Mouse (Mus musculus) thymus, adult 2 months (tissue): ENCODE data around the gene Kcnq1. TPM values are rescaled to one million over a fixed set of nuclear protein-coding genes. Genes with fewer than 3 reads are reported as not detected.
A peak's percentile ranks its signal among the peaks of the same experiment; 100 is the strongest.

Experiments
- DNase-seq: peaks from one replicate; pipeline ENCODE4 v3.0.0; 2021
- H3K27ac ChIP-seq: fragments of 200-500 bp; 2 replicates; pipeline ENCODE4 v1.5.1; 2012; ENCODE audit warnings: low read length, control low read depth; ENCODE audit not compliant: control insufficient read depth, insufficient read depth
- H3K27me3 ChIP-seq: fragments of 200-500 bp; 2 replicates; pipeline ENCODE4 v1.6.1; 2012; ENCODE audit warnings: mild to moderate bottlenecking, low read length, moderate library complexity, mixed read lengths; ENCODE audit not compliant: control insufficient read depth, insufficient read depth
- H3K36me3 ChIP-seq: fragments of 200-500 bp; 2 replicates; pipeline ENCODE4 v1.6.1; 2012; ENCODE audit warnings: mild to moderate bottlenecking, low read length, moderate library complexity; ENCODE audit not compliant: control insufficient read depth, insufficient read depth
- H3K4me1 ChIP-seq: fragments of 200-500 bp; replicated peaks from 2 replicates; pipeline ENCODE4 v1.6.1; 2012; ENCODE audit warnings: low read length; ENCODE audit not compliant: control insufficient read depth, insufficient read depth
- H3K4me3 ChIP-seq: fragments of 200-500 bp; 2 replicates; pipeline ENCODE4 v1.5.1; 2012; ENCODE audit warnings: mild to moderate bottlenecking, low read length, control low read depth, moderate library complexity; ENCODE audit not compliant: control insufficient read depth, insufficient read depth
- CTCF ChIP-seq: fragments of 200-500 bp; IDR thresholded peaks from 2 replicates; pipeline ENCODE4 v1.5.1; 2012; ENCODE audit warnings: mild to moderate bottlenecking, control low read depth, low read length, moderate library complexity, borderline replicate concordance; ENCODE audit not compliant: control insufficient read depth, poor library complexity, insufficient read depth; ENCODE audit errors: extremely low read depth
- POLR2A ChIP-seq: fragments of 200-500 bp; IDR thresholded peaks from 2 replicates; pipeline ENCODE4 v1.6.1; 2012; ENCODE audit warnings: mild to moderate bottlenecking, low read length, control low read depth, moderate library complexity; ENCODE audit not compliant: control insufficient read depth, poor library complexity, insufficient read depth; ENCODE audit errors: extremely low read depth
- WGBS: fragments of 180-500 bp; shearing (Covaris S2); methylation state at CpG from one replicate; pipeline ENCODE4 v1.1.7; 2018; 5-methylcytosine and 5-hydroxymethylcytosine counted together
- polyA plus RNA-seq: library from polyadenylated mRNA; depleted of rRNA; stranded (reverse); fragments of >200 nt; gene quantifications from 2 replicates; pipeline ENCODE4 v1.2.3, GENCODE M21; 2012; rRNA removed

The Kcnq1 gene
- 2.3 and 4.6 TPM in 2 replicates for polyA plus RNA-seq

DNA sequence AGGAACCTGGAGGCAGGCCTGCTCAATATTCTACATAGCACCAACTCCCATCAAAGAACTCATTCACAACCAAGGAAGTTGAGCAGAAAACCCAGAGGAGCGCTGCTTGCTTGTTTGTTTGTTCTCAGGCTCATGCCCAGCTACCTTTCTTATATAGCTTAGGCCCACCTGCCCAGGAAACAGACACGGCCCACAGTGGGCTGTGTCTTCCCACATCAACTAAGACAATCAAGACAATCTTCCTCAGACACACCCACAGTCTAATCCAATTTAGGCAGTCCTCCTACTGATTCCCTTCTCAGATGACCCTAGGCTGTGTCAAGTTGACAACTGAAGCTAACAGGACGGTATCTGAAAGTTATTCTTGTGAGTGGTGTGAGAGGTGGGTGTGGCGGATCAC, at the start of gene Kcnq1:
Gene Kcnq1 (plus strand): TSS at position 301 of the 400 bp plus-strand sequence.
- Histone ChIP-seq H3K27ac (no peak within 1 kb of the TSS), H3K4me1 (no peaks in the 10 kb centered on the region), H3K36me3 (no peaks in the 10 kb centered on the region), H3K27me3 (no peaks in the 10 kb centered on the region; the same call in 1 of the 2 replicates), H3K4me3 (no peak within 1 kb of the TSS)
- TF ChIP-seq POLR2A (no peak), CTCF (no peak)
- 63% methylated on average over 4 of the region's 4 CpGs for WGBS
- no peak for DNase-seq

DNA sequence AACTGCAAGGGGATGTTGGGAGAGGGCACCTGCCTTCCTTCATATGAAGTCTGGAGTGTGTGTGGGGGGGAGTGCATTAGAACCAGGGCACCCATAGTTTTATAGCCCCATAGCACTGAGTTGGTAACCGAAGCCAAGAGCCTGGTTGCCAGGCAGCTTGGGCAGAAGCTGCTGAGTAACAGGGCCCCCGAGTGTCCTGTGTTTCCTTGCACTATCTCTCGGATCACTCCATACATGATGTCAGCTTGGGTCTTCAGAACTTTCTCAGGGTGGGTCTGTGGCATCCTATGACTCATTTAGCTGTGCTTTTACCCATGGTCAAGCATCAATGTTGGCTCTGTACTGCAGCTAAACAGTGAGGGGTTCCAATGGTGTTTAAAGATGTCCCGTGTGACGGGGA, 49.1 kb upstream of the Kcnq1 start:
- Histone ChIP-seq H3K4me1 (peaks cover 40% of the 10 kb centered on the region), H3K27ac (no peak overlapping the region), H3K4me3 (no peak overlapping the region), H3K36me3 (no peaks in the 10 kb centered on the region), H3K27me3 (no peaks in the 10 kb centered on the region)
- 73% methylated on average over 5 of the region's 5 CpGs for WGBS
- no peak for DNase-seq
- TF ChIP-seq CTCF = no peak
- no peak for TF ChIP-seq POLR2A

DNA sequence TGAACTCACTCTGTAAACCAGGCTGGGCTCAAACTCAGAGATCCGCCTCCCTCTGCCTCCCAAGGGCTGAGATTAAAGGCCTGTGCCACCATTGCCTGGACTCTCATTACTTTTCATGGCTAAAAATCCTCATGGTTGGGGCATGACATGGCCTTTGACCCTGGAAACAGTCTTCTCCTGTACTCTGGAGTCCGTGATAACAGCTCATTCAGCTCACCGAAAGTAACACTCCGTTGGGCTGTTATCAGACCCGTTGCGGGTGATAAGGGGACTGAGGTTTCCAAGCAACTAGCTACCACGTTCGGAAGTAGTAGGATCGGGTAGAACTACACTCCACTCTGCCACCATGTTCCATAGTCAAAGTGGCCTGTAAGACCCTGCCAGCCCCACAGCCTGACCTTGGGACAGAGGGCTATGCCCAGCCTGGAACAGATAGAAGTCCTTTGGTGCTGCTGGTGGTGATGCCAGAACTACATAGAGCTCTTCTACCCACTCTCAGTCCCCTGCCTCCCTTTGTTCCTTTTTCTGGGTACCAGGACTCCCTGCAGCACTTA, 48.4 kb upstream of the Kcnq1 start:
- no peak overlapping the region; the same call in 1 of the 2 replicates for H3K27ac ChIP-seq
- peaks cover 4% of the 10 kb centered on the region for H3K36me3 ChIP-seq
- TF ChIP-seq POLR2A (no peak), CTCF (no peak)
- H3K4me1 ChIP-seq = peaks cover 37% of the 10 kb centered on the region
- no peaks in the 10 kb centered on the region for H3K27me3 ChIP-seq
- 83% methylated on average over 9 of the region's 9 CpGs for WGBS
- DNase-seq = no peak
- H3K4me3 ChIP-seq = no peak overlapping the region

DNA sequence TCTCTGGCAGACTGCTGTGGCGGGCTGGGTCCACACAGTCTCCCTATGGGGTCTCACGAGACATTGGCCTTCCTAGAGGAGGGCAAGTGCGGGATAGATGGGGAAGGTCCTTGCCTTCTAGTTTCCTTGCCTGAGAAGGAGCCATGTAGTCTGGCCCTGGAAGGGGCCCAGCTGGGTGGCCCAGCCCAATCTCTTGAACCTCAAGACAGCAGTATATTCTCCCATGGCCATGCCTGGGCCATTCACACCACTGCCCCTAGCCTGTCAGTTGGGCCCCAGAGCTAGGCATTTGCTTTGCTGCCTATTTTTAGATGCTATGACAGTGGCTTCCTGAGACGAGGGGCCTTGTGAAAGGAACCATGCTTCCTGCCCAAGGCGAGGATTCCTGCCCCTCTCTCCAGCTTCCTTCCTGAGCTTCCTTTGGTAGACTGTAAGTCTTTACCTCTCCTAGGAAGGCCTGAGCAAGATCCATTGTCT, 47.9 kb upstream of the Kcnq1 start:
- Histone ChIP-seq H3K4me1 (peaks cover 37% of the 10 kb centered on the region), H3K4me3 (no peak overlapping the region), H3K27me3 (no peaks in the 10 kb centered on the region), H3K27ac (peak overlapping the region; percentile 12; the same call in 1 of the 2 replicates), H3K36me3 (peaks cover 9% of the 10 kb centered on the region)
- WGBS = 42% methylated on average over 5 of the region's 5 CpGs
- DNase-seq = no peak
- TF ChIP-seq CTCF (no peak), POLR2A (no peak)

DNA sequence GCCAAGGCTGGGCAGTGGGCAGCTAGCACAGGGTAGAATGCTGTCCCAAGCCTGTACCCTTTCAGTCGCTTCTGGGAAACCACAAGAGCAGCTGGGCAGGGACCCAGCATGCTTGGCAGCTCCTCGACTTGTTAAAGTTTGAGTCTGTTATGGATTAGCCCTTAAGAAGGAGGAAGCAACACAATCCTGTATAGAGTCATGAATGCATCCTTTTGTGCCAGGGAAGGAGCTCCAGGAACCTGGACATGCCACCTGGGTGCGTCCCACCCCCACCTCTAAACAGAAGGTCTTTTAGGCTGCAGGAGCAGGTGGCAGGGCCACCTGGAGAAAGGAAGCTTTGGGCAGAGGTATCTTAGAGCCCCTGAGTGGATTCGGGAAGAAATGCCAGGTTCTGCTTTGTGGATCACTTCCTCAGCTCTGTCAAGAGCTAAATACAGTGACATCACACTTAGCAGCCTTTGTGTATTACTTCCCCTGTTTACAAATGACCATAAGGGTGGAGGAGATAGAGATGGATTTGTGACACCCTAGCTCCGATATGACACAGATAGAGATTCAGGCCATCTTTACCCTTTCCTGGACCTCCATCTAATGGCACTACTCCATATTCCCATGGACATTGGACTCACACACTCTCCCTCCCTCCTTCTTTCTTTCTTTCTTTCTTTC, 46.8 kb upstream of the Kcnq1 start:
- Histone ChIP-seq H3K36me3 (peaks cover 13% of the 10 kb centered on the region), H3K4me3 (no peak overlapping the region), H3K4me1 (peaks cover 29% of the 10 kb centered on the region), H3K27me3 (no peaks in the 10 kb centered on the region), H3K27ac (no peak overlapping the region)
- 50% methylated on average over 5 of the region's 5 CpGs for WGBS
- no peak for DNase-seq
- no peak for TF ChIP-seq CTCF
- TF ChIP-seq POLR2A = no peak

DNA sequence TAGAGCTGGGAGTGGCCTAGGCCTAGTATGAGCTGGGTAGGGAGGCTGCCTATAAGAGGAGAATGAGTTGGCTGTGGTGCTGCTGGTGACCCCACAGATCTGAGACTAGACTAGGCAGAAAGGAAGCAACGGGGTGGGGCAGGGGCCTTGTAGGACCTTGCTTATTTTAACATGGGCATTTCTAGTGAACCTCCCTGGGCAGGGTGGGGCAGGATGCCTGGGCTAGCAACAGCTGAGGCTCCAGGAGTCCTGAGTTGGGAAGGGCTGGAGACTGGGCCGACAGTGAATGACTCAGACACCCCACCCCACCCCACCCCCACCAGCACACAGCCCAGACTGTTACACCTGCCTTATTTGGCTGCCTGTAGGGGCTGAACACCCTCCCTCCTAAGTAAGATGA, 43.5 kb upstream of the Kcnq1 start:
- 80% methylated on average over 2 of the region's 2 CpGs for WGBS
- no peak for DNase-seq
- H3K4me3 ChIP-seq = no peak overlapping the region
- H3K27me3 ChIP-seq = no peaks in the 10 kb centered on the region
- H3K27ac ChIP-seq = no peak overlapping the region
- H3K36me3 ChIP-seq = peaks cover 16% of the 10 kb centered on the region
- TF ChIP-seq CTCF (no peak), POLR2A (no peak)
- peaks cover 17% of the 10 kb centered on the region for H3K4me1 ChIP-seq
